Mouse (Mus musculus) 416B (cell line): Measurements from ENCODE around the gene Wscd2.

Source experiments
- DNase-seq: peaks from one replicate; pipeline ENCODE4 v3.0.0; 2011; ENCODE audit warnings: low read depth

Gene Wscd2

GRCm38 (mm10) chr5:113611131-113611530 is 121.0 kb downstream of the Wscd2 start:
- DNase-seq, result no peak

GRCm38 (mm10) chr5:113611771-113612233 is 121.7 kb downstream of the Wscd2 start:
- DNase-seq, result no peak

- DNase-seq, result no peak
Measured at GRCm38 (mm10) chr5:113618716-113619115, 128.6 kb downstream of the Wscd2 start.

GRCm38 (mm10) chr5:113619151-113619550 is 129.0 kb downstream of the Wscd2 start:
- no peak for DNase-seq

GRCm38 (mm10) chr5:113620130-113620716 is 130.1 kb downstream of the Wscd2 start:
- no peak for DNase-seq

- peak; percentile 39 for DNase-seq
Measured at GRCm38 (mm10) chr5:113620999-113621398, 130.9 kb downstream of the Wscd2 start.

- no peak for DNase-seq
Measured at GRCm38 (mm10) chr5:113623052-113623451, 132.9 kb downstream of the Wscd2 start.

GRCm38 (mm10) chr5:113625068-113625467 is 134.9 kb downstream of the Wscd2 start:
- DNase-seq, result no peak

GRCm38 (mm10) chr5:113626352-113626751 is 136.2 kb downstream of the Wscd2 start:
- DNase-seq, result peak; percentile 12

- DNase-seq, result no peak
Measured at GRCm38 (mm10) chr5:113626991-113627390, 136.9 kb downstream of the Wscd2 start.

- no peak for DNase-seq
Measured at GRCm38 (mm10) chr5:113627820-113628437, 137.8 kb downstream of the Wscd2 start.

- no peak for DNase-seq
Measured at GRCm38 (mm10) chr5:113629248-113629647, 139.1 kb downstream of the Wscd2 start.

GRCm38 (mm10) chr5:113630116-113630515 is 140.0 kb downstream of the Wscd2 start:
- no peak for DNase-seq

- DNase-seq, result no peak
Measured at GRCm38 (mm10) chr5:113633037-113633714, 143.0 kb downstream of the Wscd2 start.

- DNase-seq, result no peak
Measured at GRCm38 (mm10) chr5:113634024-113634651, 144.0 kb downstream of the Wscd2 start.

GRCm38 (mm10) chr5:113634887-113635610 is 144.9 kb downstream of the Wscd2 start:
- no peak for DNase-seq

GRCm38 (mm10) chr5:113635861-113636565 is 145.9 kb downstream of the Wscd2 start:
- DNase-seq, result no peak

GRCm38 (mm10) chr5:113637631-113638030 is 147.5 kb downstream of the Wscd2 start:
- DNase-seq, result no peak

GRCm38 (mm10) chr5:113638055-113638454 is 147.9 kb downstream of the Wscd2 start:
- no peak for DNase-seq

- DNase-seq, result no peak
Measured at GRCm38 (mm10) chr5:113639126-113639525, 149.0 kb downstream of the Wscd2 start.
